Mouse (Mus musculus) lung, adult 18-20 months (tissue): ENCODE data around the gene Mre11a.

ENCODE experiments used
- DNase-seq, 2 experiments: peaks; one replicate each; pipeline ENCODE4 v3.0.0; 2022; ENCODE audit warnings: mixed read lengths in 2 of 2

Gene Mre11a

GRCm38 (mm10) chr9:14784039-14785002, at the start of gene Mre11a, which contains the start of gene Ankrd49:
Gene Mre11a (plus strand): TSS chr9:14784654.
Gene Ankrd49 (minus strand): TSS chr9:14784856.
- DNase-seq, result peak; percentile 94 to 96

DNA sequence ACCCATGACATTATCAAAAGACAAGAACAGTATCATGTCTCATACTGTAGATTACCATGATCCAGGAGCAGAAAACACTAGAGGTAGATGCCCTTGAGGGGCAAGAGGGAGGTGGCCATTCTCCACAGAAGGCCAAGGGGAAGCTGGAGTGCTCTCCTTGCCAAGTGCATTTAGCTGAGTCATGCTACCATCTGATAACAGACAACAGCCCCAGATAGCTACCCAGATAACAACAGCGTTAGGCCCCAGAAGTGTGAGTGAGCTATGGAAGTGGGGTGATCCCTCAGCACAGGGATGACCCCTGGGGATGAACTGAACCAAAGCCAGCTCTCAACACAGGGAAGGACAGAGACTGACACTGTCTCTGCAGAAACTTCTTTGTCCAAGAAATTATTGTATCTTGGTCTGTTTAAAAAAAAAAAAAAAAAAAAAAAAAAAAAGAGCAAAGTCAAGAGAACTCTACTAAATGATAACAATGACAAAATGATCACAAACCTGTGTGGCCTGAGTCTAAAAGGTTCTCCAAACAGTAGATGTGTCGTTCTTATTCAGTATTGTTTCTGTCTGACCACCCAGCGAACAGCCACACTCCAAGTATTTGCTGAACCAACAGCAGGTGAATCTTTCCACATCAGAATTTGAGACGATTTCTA, 44.8 kb upstream of the Mre11a start:
- DNase-seq, result no peak

DNA sequence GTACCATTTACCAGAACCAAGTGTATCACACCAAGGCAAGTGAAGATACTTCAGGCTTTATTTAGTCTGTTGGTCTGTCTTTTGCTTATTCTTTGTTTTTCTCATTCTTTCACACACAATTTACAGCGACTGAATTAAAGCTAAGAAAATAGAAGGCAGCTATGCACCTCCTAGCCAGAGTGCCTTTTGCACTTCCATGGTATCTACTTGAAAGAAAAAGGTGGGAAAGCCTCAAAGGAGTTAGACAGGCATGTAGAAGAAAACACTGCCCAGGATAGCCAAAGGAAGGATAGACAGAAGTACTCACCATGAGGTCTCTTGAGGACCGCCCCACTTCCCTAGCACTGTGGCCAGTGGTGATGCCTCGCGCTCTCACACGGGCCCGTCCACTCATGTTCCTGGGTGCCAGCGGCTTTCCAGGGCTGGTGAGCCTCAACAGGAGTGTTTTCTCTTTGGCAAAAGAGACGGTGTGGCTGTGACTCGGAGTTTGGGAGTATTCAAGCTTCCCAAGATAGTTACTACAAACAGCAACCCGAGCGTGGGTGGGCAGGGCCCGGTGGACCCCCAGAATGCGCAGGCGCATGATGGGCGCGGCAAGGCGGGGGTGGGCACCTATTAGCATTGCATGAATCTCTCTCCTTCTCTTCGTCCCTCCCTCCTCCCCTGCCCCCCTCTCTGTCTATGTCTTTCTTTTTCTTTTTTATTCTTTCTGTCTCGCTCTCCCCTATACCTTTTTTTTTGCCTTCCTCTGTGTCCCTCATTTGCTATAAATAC, 44.1 kb upstream of the Mre11a start, which contains the start of gene Piwil4:
Piwil4 (minus strand) TSS at position 583 of the 774 bp plus-strand sequence.
- no peak for DNase-seq

DNA sequence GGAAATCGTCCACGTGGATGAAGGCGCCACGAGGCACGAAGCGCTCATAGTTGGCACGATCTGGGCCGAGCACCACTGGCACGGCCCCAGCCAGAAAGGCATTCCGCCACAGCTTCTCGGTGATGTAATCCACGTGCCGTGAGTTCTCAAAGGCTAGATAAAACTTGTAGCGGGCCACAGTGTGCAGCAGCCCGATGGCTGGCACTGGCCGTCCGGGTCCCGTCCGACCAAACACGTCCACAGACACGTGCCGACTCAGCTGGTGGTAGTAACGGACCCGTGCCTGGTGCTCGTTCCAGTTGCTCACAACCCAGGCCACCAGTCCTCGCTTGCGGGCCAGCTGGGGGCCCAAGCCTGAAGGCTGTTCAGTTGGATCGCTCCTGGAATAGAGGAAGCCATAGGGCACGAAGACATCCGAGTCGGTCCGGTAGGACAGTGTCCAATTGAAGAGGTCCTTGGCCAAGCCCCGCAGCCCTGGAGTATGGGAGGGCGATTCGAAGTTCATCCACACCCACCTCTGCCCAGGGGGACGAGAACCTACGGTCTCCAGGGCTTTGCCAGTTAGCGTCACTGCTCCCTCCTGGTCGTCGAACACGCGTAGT, 33.5 kb upstream of the Mre11a start:
- peak; percentile 22 to 41 for DNase-seq

DNA sequence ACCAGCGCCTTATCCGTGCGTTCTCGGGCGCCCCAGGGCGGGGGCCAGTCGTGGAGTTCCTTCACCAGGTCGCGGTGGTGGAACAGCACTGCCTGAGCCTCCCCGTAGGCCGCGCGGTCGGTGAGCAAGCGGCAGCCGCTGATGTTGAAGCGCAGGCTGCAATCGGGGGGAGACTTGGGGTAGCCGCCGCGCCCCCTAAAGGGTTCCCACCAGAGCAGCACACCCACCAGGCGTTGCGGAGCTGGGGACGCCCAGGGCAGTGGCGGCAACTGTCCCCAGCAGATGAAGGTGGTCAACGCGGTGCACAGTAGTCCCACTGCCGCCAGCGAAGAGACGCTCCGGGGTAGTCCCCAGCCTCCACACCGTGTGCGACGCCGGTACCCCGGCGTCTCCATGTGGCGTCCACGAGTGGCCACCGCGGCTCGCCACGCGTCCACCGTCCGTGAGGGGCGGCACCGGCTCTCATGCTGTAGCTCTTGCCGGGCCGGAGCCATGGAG, 32.9 kb upstream of the Mre11a start:
- DNase-seq, result peak in 1 of 2 experiments; percentile 15

DNA sequence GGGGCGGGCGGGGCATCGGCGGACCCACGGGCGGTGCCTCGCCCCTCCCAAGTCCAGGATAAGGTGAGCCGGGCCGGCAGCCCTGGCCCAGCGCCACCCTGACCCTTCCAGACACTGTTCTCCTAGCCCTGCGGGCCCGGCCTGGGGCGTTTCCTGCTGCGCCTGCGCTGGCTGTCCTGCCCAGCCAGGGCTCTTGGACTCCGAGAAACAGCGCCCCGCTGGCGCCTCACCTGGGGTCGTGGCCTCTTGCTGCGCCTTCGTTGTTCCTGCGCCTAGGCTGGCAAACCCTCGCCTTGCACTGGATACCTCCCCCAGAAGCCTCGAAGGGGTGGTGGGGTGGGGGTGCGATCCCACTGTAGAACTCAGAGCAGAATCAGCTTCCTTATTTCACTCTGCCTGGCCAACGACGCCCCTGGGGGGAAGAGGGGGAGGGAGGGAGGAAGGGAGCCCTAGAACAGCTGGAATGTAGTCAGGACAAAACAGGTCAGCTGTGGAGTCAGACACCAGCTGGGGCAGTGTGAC, 32.4 kb upstream of the Mre11a start, which contains the start of gene Fut4:
Fut4 (minus strand) TSS at position 393 of the 522 bp plus-strand sequence.
- peak; percentile 82 to 86 for DNase-seq

DNA sequence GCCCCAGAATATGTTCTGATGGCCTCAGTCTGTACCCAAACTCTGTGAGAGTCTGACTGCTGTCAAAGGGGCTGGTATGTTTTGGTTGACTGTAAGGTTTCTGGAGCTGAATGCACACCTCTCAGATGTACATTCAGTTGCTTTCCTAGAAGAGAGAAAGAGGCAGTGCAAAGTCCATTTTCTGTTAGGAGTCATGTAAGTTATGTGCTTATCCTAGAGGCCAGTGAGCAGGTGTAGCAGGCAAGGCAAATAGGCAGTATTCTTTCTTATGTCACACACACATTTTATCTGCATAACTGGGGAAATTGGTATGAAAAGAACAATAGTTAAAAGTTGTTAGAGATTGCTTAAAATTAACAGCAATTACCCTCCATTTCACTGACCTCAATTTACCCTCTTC, 30.5 kb upstream of the Mre11a start:
- no peak for DNase-seq

GRCm38 (mm10) chr9:14754469-14754868, 30.0 kb upstream of the Mre11a start:
- no peak for DNase-seq

GRCm38 (mm10) chr9:14758590-14758989, 25.9 kb upstream of the Mre11a start:
- DNase-seq, result no peak

GRCm38 (mm10) chr9:14759261-14759660, 25.2 kb upstream of the Mre11a start:
- DNase-seq, result no peak

- peak in 1 of 2 experiments; percentile 29 for DNase-seq
Observed at GRCm38 (mm10) chr9:14764765-14765164, 19.7 kb upstream of the Mre11a start.

GRCm38 (mm10) chr9:14769811-14770210, 14.6 kb upstream of the Mre11a start:
- DNase-seq, result no peak

DNA sequence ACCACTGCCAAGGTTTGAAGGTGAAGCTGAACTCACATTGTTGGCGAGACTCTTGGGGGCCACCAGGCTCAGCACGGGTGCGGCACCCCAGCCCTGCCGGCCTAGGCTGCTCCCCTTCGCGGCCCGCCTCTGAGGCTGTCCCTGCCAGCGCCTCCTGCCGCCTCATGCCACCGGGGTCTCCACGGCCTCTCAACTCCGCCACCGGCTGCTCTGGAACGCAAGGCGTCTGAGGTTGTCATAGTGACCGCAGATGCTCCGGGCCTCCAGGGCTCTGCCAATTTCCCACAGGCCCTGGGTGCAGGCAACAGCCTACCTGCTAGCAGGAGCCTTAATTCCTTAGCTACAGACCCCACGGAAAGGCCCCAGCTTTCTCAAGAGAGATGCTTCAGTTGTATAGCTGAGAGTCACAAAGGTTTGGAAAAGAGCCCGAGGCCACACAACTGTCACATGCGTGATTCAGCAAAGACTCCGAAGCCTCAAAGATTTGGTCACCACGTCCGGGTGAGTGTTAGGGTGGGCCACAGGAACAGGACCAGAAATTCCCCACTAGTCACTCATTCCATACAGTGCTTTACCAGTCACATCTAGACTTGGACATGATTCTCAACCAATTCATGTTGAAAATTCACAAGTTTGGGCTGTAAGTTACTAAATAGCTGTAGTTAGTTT, 13.5 kb upstream of the Mre11a start, which contains the start of gene 1700012B09Rik:
1700012B09Rik (minus strand) TSS at position 228 of the 669 bp plus-strand sequence.
- no peak for DNase-seq

GRCm38 (mm10) chr9:14772074-14772473, 12.4 kb upstream of the Mre11a start:
- DNase-seq, result no peak

- no peak for DNase-seq
Observed at GRCm38 (mm10) chr9:14773813-14774212, 10.6 kb upstream of the Mre11a start.

DNA sequence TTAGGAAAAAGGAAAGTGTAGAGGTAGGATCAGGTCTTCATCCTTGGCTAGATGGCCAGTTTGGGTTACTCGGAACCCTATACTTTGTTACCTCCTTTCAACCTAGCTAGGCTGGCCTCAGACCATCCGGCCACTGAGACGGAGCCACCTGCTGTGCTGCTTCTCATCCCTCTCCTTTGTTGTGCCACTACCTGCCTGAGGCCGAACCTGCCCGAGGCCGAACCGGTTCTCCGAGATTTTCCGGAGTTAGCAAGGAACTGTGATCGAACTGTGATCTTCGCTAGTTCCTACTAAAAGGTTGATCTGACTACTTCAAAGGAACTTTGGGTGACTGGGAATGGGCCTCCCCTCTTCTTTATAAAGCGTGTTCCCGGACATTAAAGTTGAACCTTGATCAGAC, 6.1 kb upstream of the Mre11a start:
- no peak for DNase-seq

DNA sequence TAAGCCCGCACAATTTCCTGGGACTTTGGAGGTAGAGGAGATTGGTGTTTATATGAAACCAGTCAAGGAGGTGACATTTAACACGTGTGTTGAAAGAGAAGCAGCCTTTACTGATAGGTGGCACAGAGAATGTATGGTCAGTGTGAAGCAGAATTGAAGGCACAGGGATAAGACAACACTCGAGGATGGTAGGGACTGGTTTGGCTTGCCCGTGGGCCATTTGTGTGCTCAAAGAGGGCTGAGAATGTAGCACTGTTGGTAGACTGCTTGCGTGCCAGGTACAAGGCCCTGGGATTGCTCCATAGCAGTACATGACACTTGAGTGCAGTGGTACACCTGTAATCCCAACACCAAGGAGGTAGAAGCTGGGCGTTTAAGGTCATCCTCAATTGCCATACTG, 2.9 kb downstream of the Mre11a start:
- no peak for DNase-seq

DNA sequence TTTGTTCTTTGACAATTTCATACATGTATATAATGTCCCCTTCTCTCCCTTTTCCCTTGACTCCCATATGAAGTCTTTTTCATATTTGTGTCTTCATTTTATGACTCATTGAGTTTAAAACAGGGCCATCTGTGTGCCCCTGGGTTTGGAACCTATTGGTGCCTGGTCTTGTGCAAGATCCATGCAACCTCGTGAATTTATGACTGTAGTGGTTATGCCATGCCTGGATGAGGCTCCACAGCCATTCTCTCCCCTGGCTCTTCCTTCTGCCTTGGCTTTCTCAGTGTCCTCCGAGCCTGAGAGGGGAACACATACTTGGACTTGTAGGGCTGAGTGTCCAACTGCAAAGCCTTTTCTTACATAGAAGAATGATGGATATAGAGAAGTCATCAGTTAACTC, 21.3 kb downstream of the Mre11a start:
- DNase-seq, result no peak

GRCm38 (mm10) chr9:14806786-14807185, 22.3 kb downstream of the Mre11a start:
- DNase-seq, result no peak

DNA sequence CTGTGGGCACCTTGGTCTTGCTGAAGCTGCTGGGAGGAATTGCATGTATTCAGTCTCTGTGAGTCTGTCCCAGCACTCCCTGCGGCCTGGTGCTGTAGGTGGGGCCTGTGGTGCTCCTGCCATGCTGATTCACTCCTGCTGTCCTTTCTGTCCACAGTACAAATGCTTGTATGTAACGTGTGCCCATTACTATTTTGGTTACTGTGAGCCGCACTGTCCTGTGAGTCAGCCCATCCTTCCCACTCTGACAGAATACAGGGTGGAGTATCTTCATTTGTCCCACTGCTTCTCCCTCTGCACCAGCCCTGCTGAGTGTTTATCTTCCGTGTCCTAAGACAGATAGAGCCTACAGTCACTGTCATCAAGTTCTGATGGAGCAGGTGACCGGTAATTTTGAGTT, 25.7 kb downstream of the Mre11a start:
- no peak for DNase-seq

DNA sequence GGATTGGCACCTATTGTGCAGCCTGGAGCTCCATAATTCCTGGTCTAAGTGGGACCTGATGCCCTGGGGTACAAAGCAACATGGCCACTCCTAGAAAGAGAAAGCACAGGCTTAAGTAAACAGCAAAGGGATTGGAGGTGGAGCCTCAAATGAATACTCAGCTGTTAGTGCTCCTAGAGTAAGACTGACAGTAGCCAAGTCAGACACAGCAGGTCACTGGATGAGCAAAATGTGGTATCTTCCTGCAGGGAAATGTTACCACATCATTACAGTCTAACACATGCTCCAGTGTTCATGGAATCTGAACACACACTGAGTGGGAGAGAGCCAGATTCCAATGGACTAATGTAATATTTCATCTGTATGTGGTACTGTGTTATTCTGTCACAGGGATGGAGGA, 36.9 kb downstream of the Mre11a start:
- DNase-seq, result no peak
